Comparison of ENCODE assay signal across 8 mouse cellular contexts in the genomic region with DNA sequence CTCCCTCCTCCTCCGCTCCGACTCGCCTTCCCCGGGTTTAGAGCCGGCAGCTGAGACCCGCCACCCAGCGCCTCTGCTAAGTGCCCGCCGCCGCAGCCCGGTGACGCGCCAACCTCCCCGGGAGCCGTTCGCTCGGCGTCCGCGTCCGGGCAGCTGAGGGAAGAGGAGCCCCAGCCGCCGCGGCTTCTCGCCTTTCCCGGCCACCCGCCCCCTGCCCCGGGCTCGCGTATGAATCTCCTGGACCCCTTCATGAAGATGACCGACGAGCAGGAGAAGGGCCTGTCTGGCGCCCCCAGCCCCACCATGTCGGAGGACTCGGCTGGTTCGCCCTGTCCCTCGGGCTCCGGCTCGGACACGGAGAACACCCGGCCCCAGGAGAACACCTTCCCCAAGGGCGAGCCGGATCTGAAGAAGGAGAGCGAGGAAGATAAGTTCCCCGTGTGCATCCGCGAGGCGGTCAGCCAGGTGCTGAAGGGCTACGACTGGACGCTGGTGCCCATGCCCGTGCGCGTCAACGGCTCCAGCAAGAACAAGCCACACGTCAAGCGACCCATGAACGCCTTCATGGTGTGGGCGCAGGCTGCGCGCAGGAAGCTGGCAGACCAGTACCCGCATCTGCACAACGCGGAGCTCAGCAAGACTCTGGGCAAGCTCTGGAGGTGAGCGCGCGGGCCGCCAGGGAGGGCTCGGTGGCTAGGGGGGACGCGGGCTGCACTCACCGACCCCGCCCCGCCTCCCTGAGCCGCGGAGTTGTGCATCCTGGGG. TPM values are rescaled to one million over a fixed set of nuclear protein-coding genes. Genes with fewer than 3 reads are reported as not detected.
DNase-seq lines count a peak whose midpoint lies in the region; ATAC-seq and TF ChIP-seq lines count a peak whose summit lies in the region.

No protein-coding gene starts in this region.

- ATAC-seq in embryonic facial prominence, embryonic 14.5 days (ENCODE audit: low read depth), result peak; percentile 54
- ATAC-seq in hindbrain, embryonic 11.5 days (ENCODE audit: low FRiP score), result peak; percentile 38
- peak; percentile 22 for ATAC-seq in limb, embryonic 13.5 days (ENCODE audit: low FRiP score, low read depth)
- ATAC-seq in inflammation-experienced regulatory T-cells, adult 6 months, result no peak

- H3K27me3 ChIP-seq in ES-Bruce4 (ENCODE audit: control insufficient read depth, insufficient read depth, low read length, poor library complexity, severe bottlenecking), result peaks cover 35% of the 10 kb centered on the region
- peaks cover 26% of the 10 kb centered on the region for H3K27me3 ChIP-seq in embryonic facial prominence, embryonic 14.5 days (replicated peaks; ENCODE audit: control insufficient read depth, insufficient read depth, low read length)
- H3K27me3 ChIP-seq in hindbrain, embryonic 11.5 days (ENCODE audit: control insufficient read depth, insufficient read depth, low read length), result peaks cover 9% of the 10 kb centered on the region
- peaks cover 23% of the 10 kb centered on the region for H3K27me3 ChIP-seq in limb, embryonic 13.5 days

- H3K4me2 ChIP-seq in embryonic facial prominence, embryonic 14.5 days (ENCODE audit: low read depth, low read length), result peak overlapping the region; percentile 81
- peak overlapping the region; percentile 93 for H3K4me2 ChIP-seq in hindbrain, embryonic 11.5 days (replicated peaks; ENCODE audit: low read depth, low read length)
- peak overlapping the region; percentile 90 for H3K4me2 ChIP-seq in limb, embryonic 13.5 days (replicated peaks)

- H3K36me3 ChIP-seq in ES-Bruce4 (ENCODE audit: control insufficient read depth, insufficient read depth, low read length, poor library complexity, severe bottlenecking), result no peaks in the 10 kb centered on the region
- peaks cover 7% of the 10 kb centered on the region; the same call in 1 of the 2 replicates for H3K36me3 ChIP-seq in embryonic facial prominence, embryonic 14.5 days (ENCODE audit: control insufficient read depth, insufficient read depth, low read length)
- no peaks in the 10 kb centered on the region for H3K36me3 ChIP-seq in hindbrain, embryonic 11.5 days (ENCODE audit: control insufficient read depth, insufficient read depth, low read length)
- H3K36me3 ChIP-seq in limb, embryonic 13.5 days, result peaks cover 14% of the 10 kb centered on the region

- peak overlapping the region; percentile 52 for H3K9ac ChIP-seq in ES-Bruce4 (ENCODE audit: low read depth, poor library complexity, severe bottlenecking)
- peak overlapping the region; percentile 85 for H3K9ac ChIP-seq in embryonic facial prominence, embryonic 14.5 days (ENCODE audit: low read depth, low read length)
- H3K9ac ChIP-seq in hindbrain, embryonic 11.5 days (ENCODE audit: low read depth, low read length), result peak overlapping the region; percentile 91
- peak overlapping the region; percentile 94 for H3K9ac ChIP-seq in limb, embryonic 13.5 days

- H3K4me3 ChIP-seq in ES-Bruce4 (ENCODE audit: low read depth, low read length), result peak overlapping the region; percentile 63
- H3K4me3 ChIP-seq in embryonic facial prominence, embryonic 14.5 days (ENCODE audit: low read depth, low read length), result peak overlapping the region; percentile 73
- H3K4me3 ChIP-seq in hindbrain, embryonic 11.5 days (ENCODE audit: low read depth, low read length), result peak overlapping the region; percentile 87
- H3K4me3 ChIP-seq in limb, embryonic 13.5 days, result peak overlapping the region; percentile 70

- TF ChIP-seq EP300 in ES-Bruce4 (IDR thresholded peaks at IDR 0.05; ENCODE audit: insufficient read depth, low read depth, low read length), result no peak

- peak; percentile 71 to 74 for DNase-seq in cerebellum, postnatal 10 days
- DNase-seq in cerebellum, postnatal 36 days, result no peak
- peak; percentile 55 for DNase-seq in embryonic facial prominence, embryonic 14.5 days (ENCODE audit: low spot score)
- peak; percentile 68 for DNase-seq in hindbrain, embryonic 11.5 days (ENCODE audit: low spot score)
- peak; percentile 89 for DNase-seq in neural tube, embryonic 10.5 days (ENCODE audit: extremely low spot score, low spot score)

- H3K4me1 ChIP-seq in ES-Bruce4 (ENCODE audit: control insufficient read depth, insufficient read depth, low read length), result no peaks in the 10 kb centered on the region
- H3K4me1 ChIP-seq in embryonic facial prominence, embryonic 14.5 days (ENCODE audit: control insufficient read depth, insufficient read depth, low read length), result peaks cover 24% of the 10 kb centered on the region
- H3K4me1 ChIP-seq in hindbrain, embryonic 11.5 days (replicated peaks; ENCODE audit: control insufficient read depth, insufficient read depth, low read length), result peaks cover 13% of the 10 kb centered on the region
- H3K4me1 ChIP-seq in limb, embryonic 13.5 days, result peaks cover 45% of the 10 kb centered on the region

- under 1% methylated on average over 63 of the region's 75 CpGs for WGBS in embryonic facial prominence, embryonic 14.5 days
- under 1% methylated on average over 69 of the region's 75 CpGs for WGBS in hindbrain, embryonic 11.5 days
- WGBS in limb, embryonic 13.5 days, result under 1% methylated on average over 75 of the region's 75 CpGs

- H3K9me3 ChIP-seq in ES-Bruce4 (replicated peaks; ENCODE audit: control insufficient read depth, insufficient read depth, low read length, poor library complexity, severe bottlenecking), result no peaks in the 10 kb centered on the region
- no peaks in the 10 kb centered on the region for H3K9me3 ChIP-seq in embryonic facial prominence, embryonic 14.5 days (ENCODE audit: control insufficient read depth, low read length)
- H3K9me3 ChIP-seq in hindbrain, embryonic 11.5 days (ENCODE audit: control insufficient read depth, low read length), result no peaks in the 10 kb centered on the region
- H3K9me3 ChIP-seq in limb, embryonic 13.5 days, result no peaks in the 10 kb centered on the region

- TF ChIP-seq CTCF in ES-Bruce4 (IDR thresholded peaks at IDR 0.05; ENCODE audit: low read depth, low read length), result no peak

- no peak for TF ChIP-seq POLR2A in ES-Bruce4 (IDR thresholded peaks at IDR 0.05; ENCODE audit: insufficient read depth, low read length)

- no peak overlapping the region for H3K27ac ChIP-seq in ES-Bruce4 (ENCODE audit: insufficient read depth, low read length)
- peak overlapping the region; percentile 96 for H3K27ac ChIP-seq in embryonic facial prominence, embryonic 14.5 days (replicated peaks; ENCODE audit: low read depth, low read length)
- H3K27ac ChIP-seq in hindbrain, embryonic 11.5 days (ENCODE audit: low read depth, low read length), result peak overlapping the region; percentile 92
- H3K27ac ChIP-seq in limb, embryonic 13.5 days, result peak overlapping the region; percentile 97

RNA-seq across cellular contexts. Expression of a gene that starts 0.5 kb away (rescaled TPM):
- polyA plus RNA-seq in ES-Bruce4 (2011; ENCODE audit: insufficient read depth, insufficient read length, low read depth, missing spikeins), result 0.33 and 0.43 TPM in 2 replicates
- 48.0 and 61.8 TPM in 2 replicates for polyA plus RNA-seq in embryonic facial prominence, embryonic 14.5 days (2014; fragmentation: Nextera tagmentation; extraction: Ambion mirVana)
- polyA plus RNA-seq in hindbrain, embryonic 11.5 days (2014; fragmentation: Nextera tagmentation; extraction: Ambion mirVana), result 127 and 137 TPM in 2 replicates
- polyA plus RNA-seq in limb, embryonic 13.5 days (2015; fragmentation: Nextera tagmentation; extraction: Ambion mirVana), result 209 and 226 TPM in 2 replicates
- not detected for polyA plus RNA-seq in inflammation-experienced regulatory T-cells, adult 6 months (2017; shearing (Covaris generic))

Comparison
In these comparisons a context has a peak if more than half of its experiments do, and no peak if none do; other contexts are left out.
1. DNase-seq: peak in cerebellum, postnatal 10 days (2 of 2), embryonic facial prominence, embryonic 14.5 days (single experiment), hindbrain, embryonic 11.5 days (single experiment) and neural tube, embryonic 10.5 days (single experiment); none in cerebellum, postnatal 36 days (0 of 2).
2. RNA of a gene that starts 0.5 kb away (polyA plus RNA-seq): 209 to 226 TPM in limb, embryonic 13.5 days, 127 to 137 TPM in hindbrain, embryonic 11.5 days and 48.0 to 61.8 TPM in embryonic facial prominence, embryonic 14.5 days; 0.33 to 0.43 TPM in ES-Bruce4 and not detected in inflammation-experienced regulatory T-cells, adult 6 months; every median in the first group is over 10 times any median in the second.
3. Peak in every context shown above with its lines, with median percentiles within 50 percentile points of each other: H3K4me3 ChIP-seq, H3K9ac ChIP-seq and H3K4me2 ChIP-seq.